Mouse (Mus musculus): ENCODE measurements around the gene Muc13. TPM values are rescaled to one million over a fixed set of nuclear protein-coding genes. Genes with fewer than 3 reads are reported as not detected.

Gene Muc13
- polyA plus RNA-seq, 1 experiment from 2014 or later: not detected

DNA sequence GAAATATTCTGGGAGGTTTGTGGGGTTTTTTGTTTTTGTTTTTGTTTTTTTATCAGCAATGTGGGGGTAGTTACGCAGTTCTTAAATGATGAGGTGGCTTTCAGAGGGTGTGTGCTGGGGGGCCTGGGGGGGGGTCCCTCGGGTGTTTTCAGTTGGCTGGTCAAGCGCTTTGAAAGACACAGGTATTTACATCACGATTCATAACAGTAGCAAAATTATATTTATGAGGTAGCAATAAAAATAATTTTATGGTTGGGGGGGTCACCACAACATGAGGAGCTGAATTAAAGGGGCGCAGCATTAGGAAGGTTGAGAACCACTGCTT lies 39.6 kb downstream of the Muc13 start:
- no peaks in the 10 kb centered on the region for H3K9me3 ChIP-seq
- ATAC-seq (ENCODE audit: low FRiP score): no peak
- peak overlapping the region; percentile 55 for H3K9ac ChIP-seq
- H3K4me1 ChIP-seq (replicated peaks): peaks cover 38% of the 10 kb centered on the region
- H3K36me3 ChIP-seq: no peaks in the 10 kb centered on the region
- peak overlapping the region; percentile 25 for H3K4me3 ChIP-seq
- H3K27me3 ChIP-seq: peaks cover 83% of the 10 kb centered on the region
- H3K4me2 ChIP-seq: peak overlapping the region; percentile 53
- 12% methylated on average over 5 of the region's 5 CpGs for WGBS
- peak overlapping the region; percentile 64; the same call in 1 of the 2 replicates for H3K27ac ChIP-seq

DNA sequence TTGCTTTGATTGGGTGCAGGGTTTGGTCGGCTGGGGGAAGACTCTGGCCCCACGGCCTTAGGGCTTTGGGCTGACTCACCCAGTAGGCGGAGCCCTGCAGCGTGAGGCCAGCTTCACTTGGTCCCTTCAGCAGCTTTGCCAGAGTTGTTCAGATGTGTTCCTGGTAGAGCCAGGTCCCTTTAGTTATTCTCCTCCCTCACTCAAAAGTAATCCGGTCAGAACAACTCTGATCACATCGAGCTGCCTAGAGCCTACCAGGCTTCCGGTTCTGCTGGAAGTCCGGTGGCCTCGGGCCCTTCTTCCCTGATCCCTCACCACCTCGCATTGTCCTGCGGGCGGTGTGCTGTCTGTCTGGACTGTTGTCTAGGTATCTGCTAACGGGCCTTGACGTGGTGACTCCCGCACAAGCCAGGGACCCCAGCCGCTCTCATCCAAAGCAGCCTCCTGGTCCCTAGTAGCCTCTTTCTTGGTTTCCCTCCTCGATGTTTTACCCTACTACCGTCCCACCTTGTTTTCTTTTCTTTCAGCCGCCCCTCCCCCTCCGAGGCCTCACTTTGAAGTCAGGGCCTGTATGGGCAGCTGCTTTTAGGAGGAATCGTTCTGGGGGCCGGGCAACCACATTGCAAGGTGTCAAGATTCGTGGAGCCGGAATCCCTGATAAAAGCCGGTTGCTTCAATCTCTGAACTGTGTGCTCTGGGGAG lies 40.1 kb downstream of the Muc13 start:
- 2% methylated on average over 25 of the region's 25 CpGs for WGBS

DNA sequence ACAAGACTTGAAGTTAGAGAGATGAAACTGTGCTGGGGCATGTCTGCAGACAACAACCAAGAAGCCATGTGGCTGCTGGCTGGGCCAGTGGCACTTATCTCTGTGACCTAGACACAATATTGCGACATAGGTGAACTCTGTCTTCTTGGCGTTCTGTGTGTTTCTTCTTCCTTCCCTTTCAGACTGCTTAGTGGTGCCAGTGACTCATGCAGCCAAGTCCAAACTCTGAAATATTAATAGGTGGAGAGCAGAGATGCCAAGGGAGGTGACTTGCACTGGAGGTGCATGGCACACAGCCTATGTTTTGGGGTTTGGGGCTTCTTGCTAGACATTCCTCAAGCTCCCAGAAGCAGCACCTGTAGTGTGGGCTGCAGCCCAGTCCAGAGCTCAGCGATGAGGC lies 42.8 kb downstream of the Muc13 start:
- H3K9me3 ChIP-seq: no peaks in the 10 kb centered on the region
- no peak overlapping the region for H3K4me3 ChIP-seq
- 89% methylated on average over 3 of the region's 3 CpGs for WGBS
- no peak overlapping the region for H3K9ac ChIP-seq
- H3K4me1 ChIP-seq (replicated peaks): peaks cover 22% of the 10 kb centered on the region
- ATAC-seq (ENCODE audit: low FRiP score): no peak
- H3K36me3 ChIP-seq: no peaks in the 10 kb centered on the region
- H3K27me3 ChIP-seq: peaks cover 50% of the 10 kb centered on the region
- no peak overlapping the region for H3K4me2 ChIP-seq
- no peak overlapping the region for H3K27ac ChIP-seq

More for the DNA sequence above, 40.1 kb downstream of the Muc13 start:
- Histone ChIP-seq H3K9ac (peak overlapping the region; percentile 55), H3K27me3 (peaks cover 77% of the 10 kb centered on the region), H3K4me1 (replicated peaks) (peaks cover 37% of the 10 kb centered on the region), H3K9me3 (no peaks in the 10 kb centered on the region), H3K4me2 (peak overlapping the region; percentile 53), H3K27ac (peak overlapping the region; percentile 64; the same call in 1 of the 2 replicates), H3K36me3 (no peaks in the 10 kb centered on the region), H3K4me3 (peak overlapping the region; percentile 25)
- no peak for ATAC-seq (ENCODE audit: low FRiP score)

DNA sequence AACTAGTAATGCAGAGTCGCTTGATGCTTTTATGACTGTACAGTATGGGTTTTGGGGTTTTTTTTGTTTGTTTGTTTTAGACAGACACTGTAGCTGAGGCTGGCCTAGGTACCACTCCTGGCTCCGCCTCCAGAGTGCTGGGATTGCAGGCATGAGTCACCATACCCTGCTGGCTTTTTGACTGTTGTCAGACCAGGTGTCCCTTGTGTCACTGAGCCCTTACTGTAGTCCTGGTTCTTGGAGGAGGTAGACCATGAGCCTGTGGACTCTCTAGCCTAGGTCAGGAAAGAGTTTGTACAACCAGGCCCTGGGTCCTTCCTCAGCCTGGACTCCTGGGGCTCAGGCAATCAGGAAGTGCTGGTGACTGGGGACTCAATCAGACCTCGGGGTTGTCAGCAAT lies 43.4 kb downstream of the Muc13 start:
- H3K4me1 ChIP-seq (replicated peaks): peaks cover 22% of the 10 kb centered on the region
- H3K27ac ChIP-seq: no peak overlapping the region
- H3K4me2 ChIP-seq: no peak overlapping the region
- H3K9me3 ChIP-seq: no peaks in the 10 kb centered on the region
- no peak overlapping the region for H3K4me3 ChIP-seq
- H3K27me3 ChIP-seq: peaks cover 45% of the 10 kb centered on the region
- ATAC-seq (ENCODE audit: low FRiP score): no peak
- WGBS: 78% methylated on average over 3 of the region's 3 CpGs
- no peak overlapping the region for H3K9ac ChIP-seq
- H3K36me3 ChIP-seq: no peaks in the 10 kb centered on the region

DNA sequence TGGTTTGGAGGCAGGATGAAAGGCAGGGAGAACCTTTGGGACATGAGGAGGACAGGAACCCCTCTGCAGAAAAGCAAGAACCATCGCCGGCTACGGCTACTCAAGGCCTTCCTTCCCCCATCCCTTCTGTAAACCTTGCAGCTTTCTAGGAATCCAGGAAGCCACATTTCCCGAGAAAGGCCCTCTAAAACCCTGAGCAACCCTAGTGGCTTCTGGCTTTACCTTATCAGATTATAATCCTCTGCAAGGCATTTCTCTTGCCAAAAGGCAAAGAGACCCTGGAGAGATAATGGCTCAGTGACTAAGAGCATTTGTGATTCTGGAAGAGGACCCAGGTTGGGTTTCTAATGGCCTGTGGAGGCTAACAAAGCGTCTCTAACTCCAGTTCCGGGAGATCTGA lies 46.8 kb downstream of the Muc13 start:
- Histone ChIP-seq H3K4me3 (no peak overlapping the region), H3K9me3 (no peaks in the 10 kb centered on the region), H3K27ac (no peak overlapping the region), H3K4me2 (no peak overlapping the region), H3K4me1 (replicated peaks) (no peaks in the 10 kb centered on the region), H3K9ac (no peak overlapping the region), H3K27me3 (peaks cover 11% of the 10 kb centered on the region), H3K36me3 (no peaks in the 10 kb centered on the region)
- ATAC-seq (ENCODE audit: low FRiP score): no peak
- 84% methylated on average over 6 of the region's 6 CpGs for WGBS

DNA sequence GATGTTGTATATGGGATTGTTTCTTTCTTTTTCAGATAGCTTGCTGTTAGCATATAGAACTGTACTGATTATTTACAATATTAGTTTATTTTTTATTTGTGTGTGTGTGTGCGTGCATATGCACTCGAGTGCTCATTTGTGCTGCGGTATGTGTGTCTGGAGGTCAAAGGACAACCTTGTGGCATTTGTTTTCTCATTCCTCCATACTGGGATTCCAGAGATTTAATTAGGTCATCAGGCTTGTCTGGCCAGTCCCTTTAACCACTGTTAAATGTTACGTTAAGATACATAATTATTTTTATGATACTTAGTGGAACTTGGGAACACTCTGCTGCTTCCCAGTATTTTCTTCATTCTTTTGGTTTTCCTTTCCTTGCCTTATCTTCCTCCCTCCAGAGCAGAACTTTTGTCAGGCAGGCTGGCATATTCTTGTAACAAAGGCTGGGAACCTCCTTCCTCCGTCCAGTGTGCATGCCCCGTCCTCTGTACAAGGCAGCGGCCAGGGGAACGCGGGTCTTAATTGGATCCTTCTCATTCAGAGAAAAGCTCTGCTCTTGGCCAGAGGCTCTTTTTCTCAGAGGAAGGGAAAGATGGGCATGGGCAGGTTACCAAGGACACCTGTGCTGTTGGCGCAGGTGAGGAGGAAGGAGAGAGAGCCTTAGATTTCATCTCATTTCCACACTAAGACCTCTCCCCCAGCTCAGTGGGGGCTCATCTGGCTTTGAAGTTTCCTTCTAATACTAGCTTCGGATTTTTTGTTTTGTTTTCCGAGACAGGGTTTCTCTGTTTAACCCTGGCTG lies 48.4 kb downstream of the Muc13 start:
- Histone ChIP-seq H3K4me1 (replicated peaks) (no peaks in the 10 kb centered on the region), H3K9ac (no peak overlapping the region), H3K9me3 (no peaks in the 10 kb centered on the region), H3K27me3 (no peaks in the 10 kb centered on the region), H3K4me2 (no peak overlapping the region), H3K27ac (no peak overlapping the region), H3K36me3 (no peaks in the 10 kb centered on the region), H3K4me3 (no peak overlapping the region)
- WGBS: 71% methylated on average over 12 of the region's 12 CpGs
- no peak for ATAC-seq (ENCODE audit: low FRiP score)

DNA sequence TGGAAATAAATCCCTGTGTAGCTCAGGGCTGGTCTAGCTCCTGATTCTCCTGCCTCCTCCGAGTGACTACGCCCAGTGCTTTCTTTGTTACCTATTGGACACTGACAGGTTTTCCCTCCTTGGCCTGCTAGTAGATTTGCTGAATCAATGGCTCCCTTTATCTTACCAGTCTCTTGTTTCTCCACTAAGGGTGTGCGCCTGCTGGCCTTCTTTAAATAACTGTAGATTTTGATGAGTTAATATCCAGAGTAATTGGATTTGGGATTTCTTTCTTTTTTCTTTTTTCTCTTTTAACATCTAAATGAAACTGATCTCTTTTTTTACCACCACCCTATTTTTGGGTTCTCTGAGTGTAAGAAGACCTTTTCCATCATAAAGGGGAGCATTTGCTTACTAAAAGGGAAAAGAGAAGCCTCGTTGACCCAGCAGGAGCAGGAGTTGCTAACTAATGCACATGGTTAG lies 50.3 kb downstream of the Muc13 start:
- H3K27ac ChIP-seq: no peak overlapping the region
- ATAC-seq (ENCODE audit: low FRiP score): no peak
- no peaks in the 10 kb centered on the region for H3K27me3 ChIP-seq
- 55% methylated on average over 4 of the region's 4 CpGs for WGBS
- no peaks in the 10 kb centered on the region for H3K36me3 ChIP-seq
- H3K9ac ChIP-seq: no peak overlapping the region
- H3K9me3 ChIP-seq: no peaks in the 10 kb centered on the region
- no peaks in the 10 kb centered on the region for H3K4me1 ChIP-seq (replicated peaks)
- no peak overlapping the region for H3K4me3 ChIP-seq
- H3K4me2 ChIP-seq: no peak overlapping the region

DNA sequence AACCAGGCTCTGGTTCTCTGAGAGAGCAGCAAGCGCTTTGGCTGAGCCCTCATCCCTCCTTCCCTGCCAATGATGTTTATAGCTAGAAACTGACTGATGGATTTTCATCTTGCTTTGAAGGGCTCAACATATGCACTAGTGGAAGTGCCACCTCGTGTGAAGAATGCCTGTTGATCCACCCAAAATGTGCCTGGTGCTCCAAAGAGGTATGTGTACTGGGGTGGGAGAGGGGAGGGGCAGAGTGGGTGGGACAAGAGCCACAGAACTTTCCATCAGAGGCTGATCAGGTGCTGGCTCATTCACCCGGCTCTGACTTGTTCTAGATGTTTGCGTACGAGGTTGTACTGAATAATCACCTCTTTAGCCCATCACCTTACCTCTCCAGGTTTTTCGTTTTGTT lies 51.0 kb downstream of the Muc13 start:
- Histone ChIP-seq H3K36me3 (no peaks in the 10 kb centered on the region), H3K9ac (no peak overlapping the region), H3K4me1 (replicated peaks) (no peaks in the 10 kb centered on the region), H3K9me3 (no peaks in the 10 kb centered on the region), H3K4me2 (no peak overlapping the region), H3K27me3 (no peaks in the 10 kb centered on the region), H3K27ac (no peak overlapping the region), H3K4me3 (no peak overlapping the region)
- ATAC-seq (ENCODE audit: low FRiP score): no peak
- WGBS: 78% methylated on average over 6 of the region's 6 CpGs

DNA sequence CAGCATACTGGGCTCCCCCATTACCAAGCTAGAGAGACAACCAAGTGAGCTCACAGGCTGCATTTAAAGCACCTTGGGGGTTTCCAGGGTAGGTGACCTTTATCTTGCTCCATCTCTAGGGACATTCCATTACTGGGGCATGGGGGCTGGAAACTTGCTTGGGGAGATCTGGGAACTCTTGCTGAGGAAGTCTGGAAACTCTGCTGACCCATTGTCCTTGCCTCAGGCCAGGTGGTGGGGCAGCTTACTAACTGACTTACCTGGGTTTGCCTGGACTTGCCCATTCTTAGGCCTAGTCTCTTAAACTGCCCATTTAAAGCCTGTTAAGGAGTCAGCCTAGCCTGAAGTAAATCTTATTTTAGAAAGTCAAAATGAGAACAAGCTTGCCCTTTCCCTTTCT lies 59.4 kb downstream of the Muc13 start:
- Histone ChIP-seq H3K9me3 (no peaks in the 10 kb centered on the region), H3K4me3 (no peak overlapping the region), H3K4me2 (no peak overlapping the region), H3K27ac (no peak overlapping the region), H3K4me1 (replicated peaks) (no peaks in the 10 kb centered on the region), H3K9ac (no peak overlapping the region), H3K36me3 (no peaks in the 10 kb centered on the region), H3K27me3 (no peaks in the 10 kb centered on the region)
- ATAC-seq (ENCODE audit: low FRiP score): no peak

DNA sequence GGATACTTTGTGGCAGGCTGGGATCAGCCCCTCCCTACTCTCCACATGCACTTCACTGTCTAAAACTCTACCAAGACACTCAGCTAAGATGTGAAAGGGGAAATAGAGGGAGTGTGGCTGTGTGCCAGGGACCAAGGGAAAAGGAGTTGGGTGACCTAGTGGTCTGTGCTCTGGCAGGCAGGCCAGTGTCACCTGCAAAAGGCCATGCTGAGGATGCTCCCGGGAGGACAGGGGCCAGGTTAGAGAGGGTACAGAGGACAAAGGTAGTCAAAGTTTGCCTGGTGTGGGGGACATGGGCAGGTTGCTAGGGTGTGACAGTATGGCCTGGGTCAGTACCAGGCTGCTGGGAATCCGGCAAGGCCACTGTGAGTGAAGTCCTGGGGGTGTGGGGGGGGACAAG lies 64.9 kb downstream of the Muc13 start:
- Histone ChIP-seq H3K9me3 (no peaks in the 10 kb centered on the region), H3K27ac (no peak overlapping the region), H3K36me3 (no peaks in the 10 kb centered on the region), H3K4me3 (no peak overlapping the region), H3K9ac (no peak overlapping the region), H3K4me2 (no peak overlapping the region), H3K4me1 (replicated peaks) (peaks cover 12% of the 10 kb centered on the region), H3K27me3 (no peaks in the 10 kb centered on the region)
- no peak for ATAC-seq (ENCODE audit: low FRiP score)
- 87% methylated on average over 2 of the region's 2 CpGs for WGBS

DNA sequence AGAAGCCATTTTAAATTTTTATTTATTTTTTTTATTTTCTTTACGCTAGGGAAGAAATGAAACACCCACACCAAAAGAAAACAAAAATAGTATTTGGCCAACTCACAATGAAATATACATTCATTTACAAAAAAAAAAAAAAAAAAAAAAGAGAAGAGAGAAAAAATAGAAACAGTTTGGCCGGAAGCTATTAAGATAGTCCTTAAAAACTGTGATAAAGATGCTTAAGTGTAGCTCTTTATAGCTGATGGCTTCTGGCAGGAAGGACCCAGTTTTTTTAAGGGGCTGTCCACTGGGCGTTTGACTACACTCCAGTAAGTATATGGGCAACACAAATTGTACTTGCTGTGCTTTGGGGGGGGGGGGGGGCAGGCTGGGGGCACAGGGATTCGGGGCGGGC lies 65.5 kb downstream of the Muc13 start:
- no peak overlapping the region for H3K4me3 ChIP-seq
- no peaks in the 10 kb centered on the region for H3K9me3 ChIP-seq
- H3K4me1 ChIP-seq (replicated peaks): peaks cover 12% of the 10 kb centered on the region
- no peaks in the 10 kb centered on the region for H3K27me3 ChIP-seq
- no peaks in the 10 kb centered on the region for H3K36me3 ChIP-seq
- no peak overlapping the region; the same call in 1 of the 2 replicates for H3K4me2 ChIP-seq
- no peak overlapping the region for H3K27ac ChIP-seq
- no peak for ATAC-seq (ENCODE audit: low FRiP score)
- WGBS: 66% methylated on average over 5 of the region's 5 CpGs
- no peak overlapping the region for H3K9ac ChIP-seq

DNA sequence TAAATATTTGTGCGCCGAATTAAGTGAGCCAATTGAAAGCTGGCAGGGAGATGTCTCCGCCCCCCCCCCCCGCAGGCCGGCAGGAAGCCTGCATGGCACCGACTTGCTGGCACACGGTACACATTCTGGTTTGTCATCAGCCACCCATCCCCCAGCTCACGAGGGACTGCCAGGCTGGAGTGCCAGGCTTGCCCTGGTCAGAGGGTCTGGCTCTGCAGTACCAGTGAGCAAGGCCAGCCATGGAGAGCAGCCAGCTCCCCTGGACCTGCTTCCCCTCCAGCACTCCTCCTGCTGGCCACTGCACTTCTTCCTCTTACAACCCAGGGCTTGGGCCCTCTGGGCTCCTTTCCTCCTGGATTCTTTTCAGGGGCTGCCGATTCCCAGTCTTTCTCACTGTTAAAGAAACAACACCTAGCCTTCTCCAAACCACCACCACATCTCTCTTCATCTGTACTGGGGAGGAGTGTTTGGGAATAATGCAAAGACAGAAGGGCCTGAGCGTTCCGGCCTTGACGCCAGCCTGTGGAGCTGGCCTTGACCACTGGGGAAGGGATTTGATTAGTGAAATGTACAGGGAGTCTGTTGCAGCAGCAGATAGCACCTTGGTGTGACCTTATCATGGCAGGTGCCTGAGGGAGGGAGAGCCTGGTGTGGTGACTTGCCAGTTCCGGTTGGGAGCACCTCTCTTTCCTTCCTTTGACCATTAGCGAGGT lies 66.3 kb downstream of the Muc13 start:
- Histone ChIP-seq H3K9ac (no peak overlapping the region), H3K4me2 (peak overlapping the region; percentile 43), H3K27me3 (no peaks in the 10 kb centered on the region), H3K9me3 (no peaks in the 10 kb centered on the region), H3K4me3 (no peak overlapping the region), H3K36me3 (no peaks in the 10 kb centered on the region), H3K4me1 (replicated peaks) (peaks cover 12% of the 10 kb centered on the region), H3K27ac (peak overlapping the region; percentile 44; the same call in 1 of the 2 replicates)
- peak; percentile 90 for ATAC-seq (ENCODE audit: low FRiP score)
- 42% methylated on average over 14 of the region's 14 CpGs for WGBS

All from hindbrain, embryonic 13.5 days (tissue).